Mouse (Mus musculus): Measurements from ENCODE around the gene Prkch. TPM values are rescaled to one million over a fixed set of nuclear protein-coding genes. Genes with fewer than 3 reads are reported as not detected.

The Prkch gene
- polyA plus RNA-seq, 1 experiment from 2014 or later: 14.3 TPM

DNA sequence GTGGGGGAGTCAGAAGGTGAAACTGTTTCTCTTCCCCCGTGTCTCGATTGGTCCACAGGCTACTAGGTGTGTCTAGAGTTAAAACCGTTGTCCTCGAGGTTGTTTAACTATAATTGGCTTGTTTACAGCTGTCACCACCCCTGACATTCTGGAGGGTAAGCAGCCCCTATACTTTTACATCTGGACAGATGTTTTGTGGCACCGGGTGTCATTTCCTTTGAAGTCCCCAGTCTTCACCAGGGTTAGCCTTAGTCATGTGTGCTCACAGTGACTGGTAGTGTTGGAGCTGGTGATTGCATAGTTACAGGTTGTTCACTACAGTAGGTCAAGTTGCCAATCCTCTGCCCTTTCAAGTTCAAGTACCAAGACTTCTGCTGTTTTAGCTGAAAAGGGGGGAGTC, 126.2 kb downstream of the Prkch start:
- Histone ChIP-seq H3K36me3 (no peaks in the 10 kb centered on the region), H3K9ac (no peak overlapping the region), H3K27ac (no peak overlapping the region), H3K4me3 (no peak overlapping the region), H3K4me2 (replicated peaks) (no peak overlapping the region), H3K27me3 (replicated peaks) (peaks cover 13% of the 10 kb centered on the region), H3K4me1 (peaks cover 9% of the 10 kb centered on the region; the same call in 1 of the 2 replicates), H3K9me3 (no peaks in the 10 kb centered on the region)
- ATAC-seq (ENCODE audit: low FRiP score, low read depth): no peak
- WGBS: 74% methylated on average over 5 of the region's 5 CpGs

DNA sequence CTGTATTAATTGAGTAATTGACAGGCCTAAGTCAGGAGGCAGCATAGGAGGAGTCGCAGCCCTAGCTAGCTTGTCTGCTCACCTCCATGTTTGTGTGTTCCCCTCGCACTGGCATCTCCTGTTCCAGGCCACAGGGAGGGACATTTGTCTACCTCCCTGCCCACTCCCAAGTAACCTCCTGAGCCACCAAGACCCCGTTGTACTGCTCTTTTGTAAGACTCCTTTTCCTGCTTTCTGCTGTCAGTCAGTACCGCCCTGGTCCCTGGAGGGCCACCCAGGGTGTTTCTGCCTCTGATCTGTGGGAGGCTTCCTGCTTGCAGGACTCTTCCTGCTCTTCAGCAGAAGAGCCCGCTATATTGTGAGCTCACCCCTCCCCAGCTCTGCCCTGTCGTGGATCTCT, 127.5 kb downstream of the Prkch start:
- Histone ChIP-seq H3K9ac (no peak overlapping the region), H3K27ac (no peak overlapping the region), H3K27me3 (replicated peaks) (peaks cover 13% of the 10 kb centered on the region), H3K36me3 (no peaks in the 10 kb centered on the region), H3K4me1 (peaks cover 9% of the 10 kb centered on the region; the same call in 1 of the 2 replicates), H3K4me3 (no peak overlapping the region), H3K4me2 (replicated peaks) (no peak overlapping the region), H3K9me3 (no peaks in the 10 kb centered on the region)
- ATAC-seq (ENCODE audit: low FRiP score, low read depth): no peak
- WGBS: 45% methylated on average over 6 of the region's 6 CpGs

DNA sequence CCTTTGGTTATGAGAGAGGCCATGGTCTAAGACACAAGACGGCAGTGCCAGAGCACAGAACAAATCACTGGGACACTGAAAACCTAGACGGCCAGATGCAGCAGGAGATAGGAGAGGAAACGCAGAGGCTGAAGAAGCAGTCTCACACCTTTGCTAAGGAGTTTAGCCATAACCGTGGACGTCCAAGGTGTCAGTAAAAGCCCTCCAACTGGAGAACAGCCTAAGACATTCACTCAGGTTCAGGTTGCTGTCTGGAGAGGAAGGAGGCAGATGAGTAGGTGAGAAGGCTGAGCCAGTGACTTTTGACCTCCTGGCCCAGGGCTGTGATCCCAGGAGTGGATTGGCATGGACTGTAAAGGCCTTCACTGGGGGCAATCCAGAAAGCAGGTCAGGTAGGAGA, 130.0 kb downstream of the Prkch start:
- Histone ChIP-seq H3K4me2 (replicated peaks) (no peak overlapping the region), H3K27ac (no peak overlapping the region), H3K27me3 (replicated peaks) (peaks cover 20% of the 10 kb centered on the region), H3K4me3 (no peak overlapping the region), H3K36me3 (no peaks in the 10 kb centered on the region), H3K9ac (no peak overlapping the region), H3K4me1 (no peaks in the 10 kb centered on the region), H3K9me3 (no peaks in the 10 kb centered on the region)
- WGBS: 90% methylated on average over 5 of the region's 5 CpGs
- no peak for ATAC-seq (ENCODE audit: low FRiP score, low read depth)

DNA sequence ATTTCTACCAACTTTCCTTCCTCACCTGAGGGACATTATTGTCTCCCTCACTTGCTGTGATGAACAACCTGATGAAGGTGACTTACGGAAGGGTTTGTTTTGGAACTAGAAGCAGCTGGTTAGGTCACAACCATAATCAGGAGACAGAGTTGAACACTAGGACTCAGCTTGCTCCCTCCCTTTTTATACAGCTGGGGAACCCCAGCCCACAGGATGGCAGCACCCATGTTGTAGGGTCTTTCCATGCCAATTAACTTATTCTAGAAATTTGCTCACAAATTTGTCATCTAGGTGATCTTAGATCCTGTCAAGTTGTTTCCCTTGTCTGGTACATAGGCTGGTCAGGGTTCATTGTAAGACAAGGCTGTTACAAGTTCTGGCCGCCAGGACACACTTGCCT, 130.7 kb downstream of the Prkch start:
- H3K4me1 ChIP-seq: no peaks in the 10 kb centered on the region
- H3K9ac ChIP-seq: no peak overlapping the region
- 88% methylated on average over 2 of the region's 2 CpGs for WGBS
- H3K9me3 ChIP-seq: no peaks in the 10 kb centered on the region
- no peak overlapping the region for H3K4me3 ChIP-seq
- peaks cover 16% of the 10 kb centered on the region; the same call in 1 of the 2 replicates for H3K27me3 ChIP-seq (replicated peaks)
- H3K4me2 ChIP-seq (replicated peaks): no peak overlapping the region
- no peak for ATAC-seq (ENCODE audit: low FRiP score, low read depth)
- H3K27ac ChIP-seq: no peak overlapping the region
- no peaks in the 10 kb centered on the region for H3K36me3 ChIP-seq

DNA sequence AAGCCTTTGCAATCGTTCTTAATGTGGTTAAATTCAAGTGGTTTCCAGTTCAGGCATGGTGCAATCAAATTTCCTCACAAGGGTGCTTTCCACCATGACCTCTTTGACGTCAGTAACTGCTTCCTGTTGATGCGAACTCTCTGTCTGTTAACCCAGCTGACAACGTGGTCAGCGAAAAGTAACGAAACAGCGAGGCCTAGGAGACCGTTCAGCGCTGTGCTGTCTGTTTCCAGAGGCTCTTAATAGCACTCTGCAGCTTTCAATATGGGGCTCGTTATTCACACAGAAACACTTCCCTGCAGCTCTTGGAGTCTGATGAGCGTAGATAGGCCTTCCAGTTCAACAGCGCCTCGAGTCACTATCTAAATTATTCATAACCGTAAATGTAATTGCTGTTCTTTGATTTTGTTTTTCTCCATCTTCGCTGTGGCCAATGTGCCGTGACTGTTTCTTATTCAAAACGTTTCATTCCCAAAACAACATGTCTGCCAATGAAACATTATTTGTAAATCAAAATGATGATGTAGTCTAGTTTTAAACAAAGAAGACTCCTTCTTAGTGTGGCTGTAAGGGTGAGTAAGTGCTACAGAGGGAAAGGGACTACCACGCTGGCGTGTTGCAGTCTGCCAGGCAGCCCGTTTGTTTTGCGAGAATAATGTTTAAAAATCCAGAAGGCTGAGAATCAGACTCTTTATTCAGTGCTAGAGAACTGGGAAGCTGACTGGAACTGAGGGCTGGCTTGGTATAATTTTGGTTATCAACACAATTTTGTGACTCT, 131.5 kb downstream of the Prkch start:
- no peaks in the 10 kb centered on the region for H3K4me1 ChIP-seq
- no peak for ATAC-seq (ENCODE audit: low FRiP score, low read depth)
- peaks cover 18% of the 10 kb centered on the region for H3K27me3 ChIP-seq (replicated peaks)
- H3K27ac ChIP-seq: no peak overlapping the region
- no peak overlapping the region for H3K4me2 ChIP-seq (replicated peaks)
- WGBS: 74% methylated on average over 21 of the region's 21 CpGs
- H3K9me3 ChIP-seq: no peaks in the 10 kb centered on the region
- H3K4me3 ChIP-seq: no peak overlapping the region
- H3K36me3 ChIP-seq: no peaks in the 10 kb centered on the region
- no peak overlapping the region for H3K9ac ChIP-seq

DNA sequence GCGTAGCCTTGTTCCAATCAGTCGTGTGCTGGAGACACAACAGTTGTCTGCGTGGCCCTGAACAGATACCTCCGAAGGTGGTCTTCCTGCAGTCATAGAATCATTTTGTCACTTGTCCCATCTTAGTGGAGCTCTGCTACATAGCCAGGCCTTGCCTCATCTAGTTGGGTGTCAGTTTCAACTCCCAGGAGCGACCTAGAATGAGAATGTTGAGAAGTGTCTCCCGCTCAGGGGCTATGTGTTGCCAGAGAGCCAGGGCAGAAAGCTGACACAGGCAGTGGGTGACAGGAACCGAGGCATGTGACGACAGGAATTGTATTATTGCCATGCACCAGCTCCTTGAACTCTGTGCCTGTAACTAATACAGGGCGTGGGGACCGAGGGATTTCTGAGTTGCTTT, 133.4 kb downstream of the Prkch start:
- WGBS: 90% methylated on average over 10 of the region's 10 CpGs
- no peak overlapping the region for H3K4me2 ChIP-seq (replicated peaks)
- H3K4me3 ChIP-seq: no peak overlapping the region
- H3K9me3 ChIP-seq: no peaks in the 10 kb centered on the region
- no peaks in the 10 kb centered on the region for H3K4me1 ChIP-seq
- no peaks in the 10 kb centered on the region for H3K36me3 ChIP-seq
- H3K9ac ChIP-seq: no peak overlapping the region
- H3K27me3 ChIP-seq (replicated peaks): peaks cover 32% of the 10 kb centered on the region
- no peak for ATAC-seq (ENCODE audit: low FRiP score, low read depth)
- no peak overlapping the region for H3K27ac ChIP-seq

DNA sequence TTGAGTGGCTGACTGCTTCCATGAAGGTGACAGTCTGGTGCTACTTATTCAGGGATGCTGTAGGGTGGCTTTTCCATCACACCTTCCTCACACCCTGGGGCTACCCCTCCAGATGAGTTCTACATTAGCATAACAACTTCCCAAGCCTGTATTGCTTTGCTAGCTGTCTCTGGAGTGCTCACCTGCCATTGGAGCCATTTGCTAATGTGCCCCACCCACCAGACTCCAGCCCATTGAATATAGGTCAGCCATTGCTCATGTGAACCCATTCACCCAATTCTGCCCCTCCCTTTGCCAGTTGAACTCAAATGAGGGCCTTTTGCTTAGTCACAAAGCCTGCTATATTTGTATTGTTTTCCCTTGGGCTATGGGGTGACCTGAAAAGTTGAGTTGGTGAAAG, 135.2 kb downstream of the Prkch start:
- no peak for ATAC-seq (ENCODE audit: low FRiP score, low read depth)
- H3K9ac ChIP-seq: no peak overlapping the region
- peaks cover 4% of the 10 kb centered on the region; the same call in 1 of the 2 replicates for H3K9me3 ChIP-seq
- H3K27me3 ChIP-seq (replicated peaks): peaks cover 45% of the 10 kb centered on the region
- H3K4me3 ChIP-seq: no peak overlapping the region
- H3K4me2 ChIP-seq (replicated peaks): no peak overlapping the region
- no peaks in the 10 kb centered on the region for H3K4me1 ChIP-seq
- no peaks in the 10 kb centered on the region for H3K36me3 ChIP-seq
- no peak overlapping the region for H3K27ac ChIP-seq

DNA sequence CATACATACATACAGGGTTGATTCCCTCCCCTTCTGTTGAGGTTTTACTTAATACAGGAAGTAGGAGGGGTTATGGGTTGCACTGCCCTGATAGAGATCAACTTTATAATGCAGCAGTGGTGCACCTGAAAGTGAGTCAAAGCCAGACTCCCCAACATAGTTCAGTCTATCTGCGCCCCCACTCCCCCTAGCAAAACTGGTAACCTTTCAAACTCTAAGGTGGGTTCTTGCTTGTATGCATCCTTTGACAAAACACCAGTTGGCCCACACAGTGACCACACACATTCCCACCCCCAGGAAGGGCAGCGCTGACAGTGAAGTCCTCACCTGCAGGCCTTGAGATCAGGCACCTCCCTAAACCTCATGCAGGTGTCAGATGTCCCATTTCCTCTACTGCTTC, 135.9 kb downstream of the Prkch start:
- Histone ChIP-seq H3K4me1 (no peaks in the 10 kb centered on the region), H3K36me3 (no peaks in the 10 kb centered on the region), H3K27me3 (replicated peaks) (peaks cover 45% of the 10 kb centered on the region), H3K9ac (no peak overlapping the region), H3K4me2 (replicated peaks) (no peak overlapping the region), H3K9me3 (peaks cover 7% of the 10 kb centered on the region; the same call in 1 of the 2 replicates), H3K4me3 (no peak overlapping the region), H3K27ac (no peak overlapping the region)
- no peak for ATAC-seq (ENCODE audit: low FRiP score, low read depth)
- 99% methylated on average over 2 of the region's 2 CpGs for WGBS

DNA sequence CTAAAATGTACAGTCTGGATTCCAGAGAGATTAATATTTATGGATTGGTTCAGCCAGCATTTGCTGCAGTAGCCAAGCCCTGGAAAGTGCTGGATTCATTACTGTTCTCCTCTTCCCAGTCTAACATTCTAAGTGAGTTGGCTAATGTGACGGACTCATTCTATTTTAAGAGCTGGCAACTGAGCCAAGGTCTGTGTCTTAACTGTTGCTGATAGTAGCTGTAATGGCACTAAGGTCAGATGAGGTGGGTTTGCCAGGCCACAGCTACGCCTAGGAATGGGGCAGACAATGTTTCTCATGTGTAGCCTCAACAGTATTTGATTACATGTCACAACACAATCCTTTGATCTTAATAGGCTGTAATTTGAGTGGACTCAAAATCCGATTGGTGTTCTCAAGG, 137.5 kb downstream of the Prkch start:
- H3K27me3 ChIP-seq (replicated peaks): peaks cover 60% of the 10 kb centered on the region
- H3K9me3 ChIP-seq: peaks cover 7% of the 10 kb centered on the region; the same call in 1 of the 2 replicates
- 66% methylated on average over 3 of the region's 3 CpGs for WGBS
- H3K4me1 ChIP-seq: no peaks in the 10 kb centered on the region
- no peak overlapping the region for H3K4me3 ChIP-seq
- no peak for ATAC-seq (ENCODE audit: low FRiP score, low read depth)
- no peak overlapping the region for H3K27ac ChIP-seq
- H3K9ac ChIP-seq: no peak overlapping the region
- no peak overlapping the region for H3K4me2 ChIP-seq (replicated peaks)
- H3K36me3 ChIP-seq: no peaks in the 10 kb centered on the region

DNA sequence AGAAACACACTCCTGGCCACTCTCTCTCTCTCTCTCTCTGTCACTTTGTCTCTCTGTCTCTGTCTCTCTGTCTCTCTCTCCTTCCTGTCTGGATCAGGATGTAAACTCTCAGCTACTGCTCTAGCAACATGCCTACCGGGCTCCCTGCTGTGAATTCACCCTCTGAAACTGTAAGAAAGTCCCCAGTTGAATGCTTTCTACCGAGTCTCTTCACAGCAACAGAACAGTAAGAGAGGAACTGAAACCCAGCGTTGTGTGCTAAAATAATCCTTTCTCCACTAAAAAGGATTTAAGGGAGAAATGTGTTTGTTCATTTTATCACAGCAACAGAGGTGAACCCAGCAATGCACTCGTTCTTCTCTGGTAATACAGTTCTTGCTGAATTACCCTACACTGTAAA, 138.5 kb downstream of the Prkch start:
- H3K36me3 ChIP-seq: no peaks in the 10 kb centered on the region
- H3K27ac ChIP-seq: no peak overlapping the region
- no peak overlapping the region for H3K4me3 ChIP-seq
- 64% methylated on average over 4 of the region's 4 CpGs for WGBS
- no peaks in the 10 kb centered on the region for H3K4me1 ChIP-seq
- no peak overlapping the region for H3K4me2 ChIP-seq (replicated peaks)
- peaks cover 7% of the 10 kb centered on the region; the same call in 1 of the 2 replicates for H3K9me3 ChIP-seq
- H3K27me3 ChIP-seq (replicated peaks): peaks cover 70% of the 10 kb centered on the region
- ATAC-seq (ENCODE audit: low FRiP score, low read depth): no peak
- no peak overlapping the region for H3K9ac ChIP-seq

DNA sequence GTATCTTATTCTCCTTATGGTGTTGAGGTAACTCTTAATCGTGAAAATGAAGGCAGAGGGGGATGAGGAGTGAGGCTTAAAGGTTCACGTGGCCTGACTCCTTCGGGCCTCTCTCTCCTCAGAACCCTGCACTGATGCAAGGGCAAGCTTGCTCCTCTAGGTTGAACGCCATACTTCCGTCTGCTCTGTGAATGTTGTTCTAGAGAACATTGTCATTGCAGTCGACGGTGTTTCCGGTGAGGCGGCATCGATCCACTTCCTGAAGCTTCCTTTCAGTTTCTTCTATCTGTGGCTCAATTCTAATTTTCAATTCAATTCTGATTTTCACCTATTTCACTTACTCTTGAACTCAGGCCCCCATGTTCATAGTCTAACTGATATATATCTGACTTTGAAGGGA, 139.3 kb downstream of the Prkch start:
- no peak for ATAC-seq (ENCODE audit: low FRiP score, low read depth)

DNA sequence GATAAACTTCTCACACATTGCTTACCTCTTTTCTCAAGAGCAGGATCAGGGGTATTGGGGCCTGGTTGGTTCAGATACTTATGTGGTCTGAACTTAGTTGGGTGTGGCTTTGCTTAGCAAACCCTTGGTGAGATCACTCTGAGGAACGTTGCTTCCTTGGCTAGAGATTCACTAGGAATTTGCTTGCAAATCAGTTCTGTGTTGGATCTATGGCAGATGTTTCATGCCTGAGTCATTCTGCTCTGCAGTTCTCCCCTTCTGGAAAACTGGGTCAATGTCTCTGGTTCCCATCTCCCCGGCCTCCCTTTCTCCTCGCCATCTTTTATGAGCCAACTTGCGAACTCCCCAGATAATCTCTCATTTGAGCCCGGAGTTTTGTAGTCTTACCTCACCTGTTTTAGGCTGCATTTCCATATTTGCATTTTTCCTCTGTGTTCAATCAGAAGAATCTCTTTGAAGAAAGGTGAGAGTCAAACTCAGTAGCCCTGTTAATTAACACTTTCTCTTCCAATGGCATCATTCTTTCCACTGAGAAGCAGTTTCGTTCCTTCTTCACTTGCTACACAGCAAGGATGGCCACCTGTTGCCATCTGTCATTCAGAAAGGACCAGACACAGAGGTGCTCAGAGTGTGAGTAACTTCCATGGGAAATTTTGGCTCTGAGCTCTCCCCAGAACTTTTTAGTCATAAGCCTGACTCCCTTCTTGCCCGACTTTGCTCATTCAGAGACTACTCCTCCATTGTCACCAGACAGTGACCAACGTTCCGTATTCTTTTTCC, 141.4 kb downstream of the Prkch start:
- Histone ChIP-seq H3K27me3 (replicated peaks) (peaks cover 74% of the 10 kb centered on the region), H3K9me3 (peaks cover 7% of the 10 kb centered on the region; the same call in 1 of the 2 replicates), H3K9ac (no peak overlapping the region), H3K27ac (no peak overlapping the region), H3K4me1 (peaks cover 5% of the 10 kb centered on the region), H3K4me2 (replicated peaks) (no peak overlapping the region), H3K36me3 (no peaks in the 10 kb centered on the region), H3K4me3 (no peak overlapping the region)
- ATAC-seq (ENCODE audit: low FRiP score, low read depth): no peak
- WGBS: 89% methylated on average over 9 of the region's 9 CpGs

More for the DNA sequence above, 139.3 kb downstream of the Prkch start:
- H3K4me3 ChIP-seq: no peak overlapping the region
- peaks cover 7% of the 10 kb centered on the region; the same call in 1 of the 2 replicates for H3K9me3 ChIP-seq
- no peaks in the 10 kb centered on the region for H3K4me1 ChIP-seq
- no peak overlapping the region for H3K9ac ChIP-seq
- peaks cover 71% of the 10 kb centered on the region for H3K27me3 ChIP-seq (replicated peaks)
- WGBS: 96% methylated on average over 10 of the region's 10 CpGs
- H3K36me3 ChIP-seq: no peaks in the 10 kb centered on the region
- H3K4me2 ChIP-seq (replicated peaks): no peak overlapping the region
- no peak overlapping the region for H3K27ac ChIP-seq
